Mouse (Mus musculus) heart, embryonic 14.5 days (tissue): ENCODE measurements around the gene Colgalt1. TPM values are rescaled to one million over a fixed set of nuclear protein-coding genes. Genes with fewer than 3 reads are reported as not detected.

Source experiments
- ATAC-seq: fragments of 200-750 bp; cut with Nextera tagmentation; 2 replicates; pipeline ENCODE4 v1.8.0; 2017; ENCODE audit warnings: low read depth, moderate TSS enrichment; ENCODE audit not compliant: insufficient number of reproducible peaks, insufficient read depth, low FRiP score
- H3K27ac ChIP-seq, 2 experiments: fragments of 200-500 bp in 1 of 2; fragments of 300-500 bp in 1 of 2; sonication (generic) in 1 of 2; replicated peaks in 1 of 2; 2 replicates each; pipeline ENCODE4 v1.5.1; 2012 to 2014; ENCODE audit warnings: low read depth in 2 of 2, low read length in 2 of 2, control low read depth in 1 of 2, mild to moderate bottlenecking in 1 of 2, mixed read lengths in 1 of 2; ENCODE audit not compliant: control insufficient read depth in 1 of 2, insufficient read depth in 1 of 2
- H3K27me3 ChIP-seq: fragments of 300-500 bp; sonication (generic); 2 replicates; pipeline ENCODE4 v1.6.1; 2014; ENCODE audit warnings: mild to moderate bottlenecking, low read length, control low read depth; ENCODE audit not compliant: control insufficient read depth, insufficient read depth
- H3K36me3 ChIP-seq: fragments of 300-500 bp; sonication (generic); 2 replicates; pipeline ENCODE4 v1.6.1; 2014; ENCODE audit warnings: mild to moderate bottlenecking, control low read depth, low read length, mixed read lengths; ENCODE audit not compliant: control insufficient read depth, insufficient read depth
- H3K4me1 ChIP-seq, 2 experiments: fragments of 200-500 bp in 1 of 2; fragments of 300-500 bp in 1 of 2; sonication (generic) in 1 of 2; 2 replicates each; pipeline ENCODE4 v1.6.1; 2012 to 2014; ENCODE audit warnings: low read length in 2 of 2, control low read depth in 1 of 2, mixed read lengths in 1 of 2; ENCODE audit not compliant: control insufficient read depth in 2 of 2, insufficient read depth in 2 of 2
- H3K4me2 ChIP-seq: fragments of 300-500 bp; sonication (generic); 2 replicates; pipeline ENCODE4 v1.6.1; 2014; ENCODE audit warnings: mild to moderate bottlenecking, low read length
- H3K4me3 ChIP-seq, 2 experiments: fragments of 200-500 bp in 1 of 2; fragments of 300-500 bp in 1 of 2; sonication (generic) in 1 of 2; 2 replicates each; pipeline ENCODE4 v1.5.1; 2012 to 2014; ENCODE audit warnings: low read length in 2 of 2, mild to moderate bottlenecking in 2 of 2, control low read depth in 1 of 2, low read depth in 1 of 2, moderate library complexity in 1 of 2; ENCODE audit not compliant: control insufficient read depth in 1 of 2, insufficient read depth in 1 of 2
- H3K9ac ChIP-seq: fragments of 300-500 bp; sonication (generic); 2 replicates; pipeline ENCODE4 v1.6.1; 2014; ENCODE audit warnings: mild to moderate bottlenecking, low read length
- H3K9me3 ChIP-seq: fragments of 300-500 bp; sonication (generic); 2 replicates; pipeline ENCODE4 v1.6.1; 2016; ENCODE audit warnings: low read length, control low read depth; ENCODE audit not compliant: control insufficient read depth
- WGBS: fragments of 180-500 bp; shearing (Covaris S2); extraction: QIAGEN DNeasy Blood & Tissue Kit; methylation state at CpG from one replicate; pipeline ENCODE4 v1.1.7; 2014; 5-methylcytosine and 5-hydroxymethylcytosine counted together
- polyA plus RNA-seq: library from polyadenylated mRNA; unstranded; fragments of >200 nt; fragmentation: Nextera tagmentation; extraction: Ambion mirVana; gene quantifications from 2 replicates; pipeline ENCODE4 v1.2.1, GENCODE M21; 2014

Gene Colgalt1
- polyA plus RNA-seq, 1 experiment from 2014 or later, result 61.6 TPM

GRCm38 (mm10) chr8:71639318-71639717 lies 28.5 kb downstream of the Colgalt1 start:
- Histone ChIP-seq H3K4me2 (no peak overlapping the region), H3K9me3 (no peaks in the 10 kb centered on the region), H3K9ac (no peak overlapping the region), H3K36me3 (no peaks in the 10 kb centered on the region), H3K27ac (no peak overlapping the region), H3K4me3 (no peak overlapping the region), H3K27me3 (peaks cover 17% of the 10 kb centered on the region), H3K4me1 (peaks cover 0 to 2% of the 10 kb centered on the region in 2 experiments; a peak in 1 of 4 replicates)
- no peak for ATAC-seq
- WGBS, result 68% methylated on average over 4 of the region's 4 CpGs

- 74% methylated on average over 9 of the region's 9 CpGs for WGBS
- ATAC-seq, result no peak
- Histone ChIP-seq H3K4me2 (no peak overlapping the region), H3K27me3 (0 out of 2 replicates have a peak, but pooled peaks cover 4% of the 10 kb centered on the region), H3K36me3 (no peaks in the 10 kb centered on the region), H3K9ac (no peak overlapping the region), H3K4me3 (no peak overlapping the region), H3K4me1 (no peaks in the 10 kb centered on the region), H3K27ac (no peak overlapping the region), H3K9me3 (no peaks in the 10 kb centered on the region)
These were observed 34.7 kb downstream of the Colgalt1 start for GRCm38 (mm10) chr8:71645510-71645909.

- ATAC-seq, result no peak
- Histone ChIP-seq H3K36me3 (no peaks in the 10 kb centered on the region), H3K27me3 (peaks cover 76% of the 10 kb centered on the region), H3K4me1 (peaks cover 2 to 3% of the 10 kb centered on the region in 2 experiments; a peak in 2 of 4 replicates), H3K27ac (no peak overlapping the region), H3K9me3 (no peaks in the 10 kb centered on the region), H3K9ac (no peak overlapping the region), H3K4me2 (peak overlapping the region; percentile 18; the same call in 1 of the 2 replicates), H3K4me3 (no peak overlapping the region)
- WGBS, result 1% methylated on average over 24 of the region's 24 CpGs
These were observed 43.8 kb downstream of the Colgalt1 start for GRCm38 (mm10) chr8:71654600-71654999.

GRCm38 (mm10) chr8:71657816-71658215 lies 47.0 kb downstream of the Colgalt1 start:
- no peak overlapping the region for H3K4me2 ChIP-seq
- no peak overlapping the region for H3K4me3 ChIP-seq
- no peaks in the 10 kb centered on the region for H3K9me3 ChIP-seq
- H3K4me1 ChIP-seq, result peaks cover 2 to 3% of the 10 kb centered on the region in 2 experiments; a peak in 3 of 4 replicates
- peaks cover 72% of the 10 kb centered on the region for H3K27me3 ChIP-seq
- H3K27ac ChIP-seq, result no peak overlapping the region
- WGBS, result 18% methylated on average over 9 of the region's 9 CpGs
- H3K36me3 ChIP-seq, result no peaks in the 10 kb centered on the region
- H3K9ac ChIP-seq, result no peak overlapping the region
- ATAC-seq, result no peak

- H3K27me3 ChIP-seq, result peaks cover 65% of the 10 kb centered on the region
These were observed 47.8 kb downstream of the Colgalt1 start for GRCm38 (mm10) chr8:71658515-71659049.

DNA sequence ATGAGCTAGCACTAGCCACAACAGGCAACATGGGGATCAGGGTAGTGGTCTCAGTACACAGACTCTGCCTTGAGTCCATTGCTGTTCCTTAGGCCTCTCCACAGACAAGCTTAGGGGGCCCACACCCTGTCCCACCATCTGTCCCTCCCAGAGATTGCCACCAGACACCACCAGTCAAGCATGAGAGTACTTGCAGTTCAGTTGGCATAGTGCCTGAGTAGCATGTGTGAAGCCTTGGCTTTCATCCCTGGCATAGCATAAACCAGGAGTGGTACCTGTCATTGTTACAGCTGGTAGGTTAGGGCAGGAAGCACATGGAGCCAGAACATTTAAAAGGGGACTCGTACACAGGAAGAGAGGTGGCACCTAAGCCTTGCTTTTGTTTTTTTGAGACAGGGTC lies 49.0 kb downstream of the Colgalt1 start:
- H3K27me3 ChIP-seq, result peaks cover 54% of the 10 kb centered on the region
- H3K9me3 ChIP-seq, result no peaks in the 10 kb centered on the region
- WGBS, result 63% methylated on average over 1 of the region's 1 CpGs

More at GRCm38 (mm10) chr8:71658515-71659049, 47.8 kb downstream of the Colgalt1 start:
- Histone ChIP-seq H3K9ac (no peak overlapping the region), H3K4me2 (no peak overlapping the region), H3K9me3 (no peaks in the 10 kb centered on the region), H3K36me3 (no peaks in the 10 kb centered on the region), H3K4me3 (no peak overlapping the region), H3K4me1 (peaks cover 2 to 3% of the 10 kb centered on the region in 2 experiments; a peak in 3 of 4 replicates), H3K27ac (no peak overlapping the region)
- 20% methylated on average over 17 of the region's 17 CpGs for WGBS
- ATAC-seq, result no peak

DNA sequence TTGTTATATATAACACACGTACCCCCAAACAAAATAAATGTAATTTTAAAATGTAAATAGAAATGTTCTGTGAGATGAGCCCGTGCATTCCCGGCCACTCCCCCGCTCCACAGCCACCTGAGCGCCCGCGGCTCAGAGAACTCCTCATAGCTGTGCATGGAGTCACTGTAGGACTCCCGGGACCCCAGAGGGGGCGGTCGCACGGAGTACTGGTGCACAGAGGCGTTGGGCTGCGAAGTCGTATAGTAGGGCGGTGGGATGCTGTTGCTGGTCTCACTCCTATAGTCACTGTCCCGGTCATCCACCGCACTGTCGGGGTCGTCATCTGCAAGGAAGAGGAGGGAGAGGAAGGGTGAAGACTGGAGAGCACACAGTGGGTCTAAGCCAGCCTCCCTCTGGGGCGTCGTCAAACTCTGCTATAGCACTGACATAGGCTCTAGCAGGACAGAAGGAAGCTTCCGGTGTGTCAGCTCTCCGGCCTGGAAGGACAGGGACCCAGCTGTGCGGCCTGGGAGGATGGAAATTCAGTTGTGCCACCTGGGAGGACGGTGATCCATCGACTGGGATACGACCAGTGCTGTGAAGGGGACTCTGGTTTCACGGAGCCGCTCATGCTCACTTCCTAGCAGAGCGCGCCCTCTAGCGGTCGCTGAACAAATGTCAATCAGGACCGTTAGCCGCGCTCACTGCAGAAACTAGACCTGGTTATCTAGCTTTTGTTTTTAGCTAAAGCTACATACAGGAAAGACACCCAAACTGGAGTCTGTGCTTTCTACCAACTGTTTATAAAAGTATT lies 49.7 kb downstream of the Colgalt1 start:
- Histone ChIP-seq H3K4me3 (no peak overlapping the region), H3K27ac (no peak overlapping the region), H3K9me3 (no peaks in the 10 kb centered on the region), H3K36me3 (no peaks in the 10 kb centered on the region), H3K4me2 (no peak overlapping the region), H3K9ac (no peak overlapping the region), H3K4me1 (peaks cover 0 to 5% of the 10 kb centered on the region in 2 experiments; a peak in 2 of 4 replicates), H3K27me3 (peaks cover 46% of the 10 kb centered on the region)
- 7% methylated on average over 36 of the region's 36 CpGs for WGBS
- ATAC-seq, result no peak

More for the DNA sequence above, 49.0 kb downstream of the Colgalt1 start:
- Histone ChIP-seq H3K27ac (no peak overlapping the region), H3K36me3 (no peaks in the 10 kb centered on the region), H3K4me2 (no peak overlapping the region), H3K4me1 (peaks cover under 1% of the 10 kb centered on the region in 2 experiments; a peak in 3 of 4 replicates), H3K9ac (no peak overlapping the region), H3K4me3 (no peak overlapping the region)
- no peak for ATAC-seq
